13 mouse cellular contexts compared by ENCODE assay signal in the genomic region with DNA sequence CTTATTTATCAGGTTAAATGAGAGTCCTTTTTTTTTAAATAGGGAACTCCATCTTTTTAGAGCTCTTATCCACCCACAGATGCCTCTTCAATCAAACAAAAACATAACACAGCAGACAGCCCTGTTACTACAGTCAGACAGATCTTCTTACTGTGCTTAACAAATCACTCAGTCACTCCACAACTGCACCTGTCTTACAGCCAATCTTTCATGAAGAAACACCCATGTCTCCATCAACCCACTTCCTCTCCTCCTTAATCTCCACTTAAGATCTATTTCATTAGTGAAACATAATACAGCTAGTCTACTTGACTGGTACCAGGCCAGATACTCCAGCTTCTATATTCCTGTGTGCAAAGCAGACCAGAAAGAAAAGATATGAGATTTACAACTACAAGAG.
"Had no signal": no experiment of that assay in that cellular context is flagged by ENCODE, and none has a peak within 500 bp of the region (broad histone marks: within the 10 kb centered on the region; RNA-seq: fewer than 3 reads in every experiment).

No protein-coding gene starts in this region.

- H3K9ac ChIP-seq: limb, embryonic 15.5 days; liver, embryonic 12.5 days; lung, embryonic 14.5 days; midbrain, embryonic 15.5 days had no signal

- H3K4me1 ChIP-seq: liver, embryonic 12.5 days; megakaryocyte, embryonic 14.5 days; midbrain, embryonic 15.5 days had no signal

- H3K4me3 ChIP-seq: limb, embryonic 15.5 days; liver, embryonic 12.5 days; megakaryocyte, embryonic 14.5 days; midbrain, embryonic 15.5 days had no signal

- ATAC-seq: intestine, embryonic 16.5 days; liver, embryonic 12.5 days; midbrain, embryonic 15.5 days had no signal

- H3K27me3 ChIP-seq: limb, embryonic 15.5 days; liver, embryonic 12.5 days; megakaryocyte, embryonic 14.5 days; midbrain, embryonic 15.5 days had no signal

- H3K4me2 ChIP-seq: limb, embryonic 15.5 days; liver, embryonic 12.5 days; lung, embryonic 14.5 days; midbrain, embryonic 11.5 days; midbrain, embryonic 15.5 days had no signal

- H3K9me3 ChIP-seq: limb, embryonic 15.5 days; liver, embryonic 12.5 days; megakaryocyte, embryonic 14.5 days; midbrain, embryonic 15.5 days had no signal

- H3K36me3 ChIP-seq: limb, embryonic 15.5 days; liver, embryonic 12.5 days; midbrain, embryonic 15.5 days had no signal

- H3K27ac ChIP-seq: limb, embryonic 15.5 days; liver, embryonic 12.5 days; macrophage; midbrain, embryonic 15.5 days had no signal

- DNase-seq: kidney, adult 8-10 months; lung, embryonic 14.5 days; lung, postnatal 10 days; right cerebral cortex, adult 18-20 months; right cerebral cortex, postnatal 25 days; thymus, postnatal 4 days had no signal
